Mouse (Mus musculus) hindbrain, embryonic 13.5 days (tissue): Measurements from ENCODE around the gene Ubtd2. TPM values are rescaled to one million over a fixed set of nuclear protein-coding genes. Genes with fewer than 3 reads are reported as not detected.

Experiments
- ATAC-seq: fragments of 200-750 bp; cut with Nextera tagmentation; 2 replicates; pipeline ENCODE4 v1.8.0; 2017; ENCODE audit warnings: moderate TSS enrichment; ENCODE audit not compliant: low FRiP score
- H3K27ac ChIP-seq: fragments of 300-500 bp; sonication (generic); 2 replicates; pipeline ENCODE4 v1.5.1; 2015; ENCODE audit warnings: inconsistent platforms, mild to moderate bottlenecking, moderate library complexity
- H3K27me3 ChIP-seq: fragments of 300-500 bp; sonication (generic); 2 replicates; pipeline ENCODE4 v1.6.1; 2015; ENCODE audit warnings: mild to moderate bottlenecking, inconsistent platforms
- H3K36me3 ChIP-seq: fragments of 300-500 bp; sonication (generic); 2 replicates; pipeline ENCODE4 v1.6.1; 2015; ENCODE audit warnings: mild to moderate bottlenecking, inconsistent platforms
- H3K4me1 ChIP-seq: fragments of 300-500 bp; sonication (generic); replicated peaks from 2 replicates; pipeline ENCODE4 v1.6.1; 2015; ENCODE audit warnings: inconsistent platforms
- H3K4me2 ChIP-seq: fragments of 300-500 bp; sonication (generic); 2 replicates; pipeline ENCODE4 v1.6.1; 2015; ENCODE audit warnings: inconsistent platforms, mild to moderate bottlenecking, moderate library complexity
- H3K4me3 ChIP-seq: fragments of 300-500 bp; sonication (generic); 2 replicates; pipeline ENCODE4 v1.5.1; 2015; ENCODE audit warnings: mild to moderate bottlenecking, inconsistent platforms
- H3K9ac ChIP-seq: fragments of 300-500 bp; sonication (generic); 2 replicates; pipeline ENCODE4 v1.6.1; 2015; ENCODE audit warnings: mild to moderate bottlenecking, inconsistent platforms
- H3K9me3 ChIP-seq: fragments of 300-500 bp; sonication (generic); 2 replicates; pipeline ENCODE4 v1.6.1; 2016; ENCODE audit warnings: inconsistent platforms
- WGBS: fragments of 180-500 bp; shearing (Covaris S2); methylation state at CpG from one replicate; pipeline ENCODE4 v1.1.7; 2015; 5-methylcytosine and 5-hydroxymethylcytosine counted together
- polyA plus RNA-seq: library from polyadenylated mRNA; unstranded; fragments of >200 nt; fragmentation: Nextera tagmentation; extraction: Ambion mirVana; gene quantifications from 2 replicates; pipeline ENCODE4 v1.2.1, GENCODE M21; 2015

Ubtd2 gene
- polyA plus RNA-seq, 1 experiment from 2014 or later: 52.9 TPM

DNA sequence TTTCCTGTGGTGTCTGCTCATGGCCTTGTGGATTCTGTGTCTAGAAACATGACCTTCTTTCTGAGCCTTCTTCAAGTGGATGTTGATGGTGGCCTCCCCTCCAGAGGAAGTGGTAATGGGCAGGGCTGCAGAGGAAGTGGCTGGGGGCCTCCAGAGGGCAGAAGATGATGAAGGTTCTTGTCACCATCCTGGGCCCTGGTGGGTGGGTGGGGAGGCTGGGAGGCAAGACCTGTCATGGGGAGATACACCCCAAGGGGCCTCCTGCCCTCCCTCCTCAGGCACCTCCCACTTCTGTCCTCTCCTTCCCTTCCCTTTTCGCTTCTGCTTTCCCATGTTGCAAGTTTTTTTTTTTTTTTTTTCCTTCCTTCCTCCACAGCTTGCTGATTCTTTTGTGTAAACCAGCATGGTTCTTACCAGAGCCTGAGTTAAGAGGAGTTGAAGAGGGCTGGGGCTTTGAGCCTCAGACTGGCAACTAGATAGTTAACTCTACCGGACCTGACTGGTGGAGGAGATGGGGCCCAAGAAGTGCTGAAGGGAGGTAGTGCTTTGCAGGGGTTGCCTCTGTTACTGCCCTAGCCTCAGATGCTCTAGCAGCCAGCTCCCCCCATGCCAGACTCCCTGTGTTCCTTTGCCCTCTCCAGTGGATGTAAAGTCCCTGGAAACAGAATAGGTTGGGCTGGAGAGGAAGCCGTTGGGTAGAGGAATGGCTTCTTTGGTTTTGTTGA lies 87.7 kb downstream of the Ubtd2 start:
- H3K36me3 ChIP-seq: no peaks in the 10 kb centered on the region
- ATAC-seq: no peak
- H3K27ac ChIP-seq: no peak overlapping the region
- H3K9ac ChIP-seq: no peak overlapping the region
- no peak overlapping the region for H3K4me3 ChIP-seq
- WGBS: 45% methylated on average over 2 of the region's 3 CpGs
- no peaks in the 10 kb centered on the region for H3K9me3 ChIP-seq
- no peak overlapping the region for H3K4me2 ChIP-seq
- peaks cover 38% of the 10 kb centered on the region for H3K4me1 ChIP-seq
- no peaks in the 10 kb centered on the region for H3K27me3 ChIP-seq

DNA sequence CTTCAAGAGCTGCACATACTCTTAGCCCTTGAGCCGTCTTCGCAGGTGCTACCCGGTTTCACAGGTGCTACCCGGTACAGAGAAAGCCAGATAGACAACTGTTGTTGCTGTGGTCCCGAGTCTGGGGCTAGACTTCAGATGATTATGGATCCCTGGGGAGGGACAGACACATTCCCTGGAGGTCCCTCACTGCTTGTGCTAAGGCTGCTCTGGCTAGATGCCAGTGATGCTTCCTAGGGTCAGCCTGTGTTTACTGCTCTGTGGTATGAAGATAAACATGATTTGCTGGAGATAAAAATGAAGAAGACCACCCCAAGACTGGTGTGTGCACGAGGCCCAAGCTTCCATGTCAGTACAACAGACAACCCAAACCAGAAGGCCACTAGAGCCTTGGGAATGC lies 88.9 kb downstream of the Ubtd2 start:
- WGBS: 89% methylated on average over 6 of the region's 6 CpGs
- Histone ChIP-seq H3K27me3 (no peaks in the 10 kb centered on the region), H3K4me1 (peaks cover 33% of the 10 kb centered on the region), H3K9ac (no peak overlapping the region), H3K9me3 (no peaks in the 10 kb centered on the region), H3K4me2 (no peak overlapping the region), H3K4me3 (no peak overlapping the region), H3K36me3 (no peaks in the 10 kb centered on the region), H3K27ac (no peak overlapping the region)
- ATAC-seq: no peak

DNA sequence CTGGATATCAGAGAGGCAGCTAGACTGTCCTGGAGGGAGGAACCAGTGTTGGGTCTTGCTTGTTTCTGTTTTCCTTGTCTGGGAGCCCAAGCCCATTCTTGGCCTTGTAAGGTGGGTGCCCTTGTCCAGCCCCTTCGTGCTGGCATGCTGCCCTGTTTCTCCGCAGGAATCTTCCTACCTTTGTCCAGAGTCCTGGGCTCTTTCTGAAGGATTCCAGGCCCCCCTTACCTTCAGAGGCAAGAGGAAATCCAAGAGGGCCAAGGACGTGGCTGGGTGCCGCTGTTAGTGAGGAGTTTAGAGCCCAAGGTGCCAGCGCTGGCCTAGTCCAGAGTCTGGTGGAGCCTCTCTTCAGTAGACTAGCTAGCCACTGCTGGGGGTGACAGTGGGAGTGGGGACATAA lies 89.3 kb downstream of the Ubtd2 start:
- ATAC-seq: no peak
- no peak overlapping the region for H3K27ac ChIP-seq
- H3K9me3 ChIP-seq: no peaks in the 10 kb centered on the region
- 90% methylated on average over 5 of the region's 5 CpGs for WGBS
- no peak overlapping the region for H3K9ac ChIP-seq
- no peaks in the 10 kb centered on the region for H3K27me3 ChIP-seq
- H3K4me2 ChIP-seq: no peak overlapping the region
- no peaks in the 10 kb centered on the region for H3K36me3 ChIP-seq
- no peak overlapping the region for H3K4me3 ChIP-seq
- H3K4me1 ChIP-seq: peaks cover 37% of the 10 kb centered on the region

DNA sequence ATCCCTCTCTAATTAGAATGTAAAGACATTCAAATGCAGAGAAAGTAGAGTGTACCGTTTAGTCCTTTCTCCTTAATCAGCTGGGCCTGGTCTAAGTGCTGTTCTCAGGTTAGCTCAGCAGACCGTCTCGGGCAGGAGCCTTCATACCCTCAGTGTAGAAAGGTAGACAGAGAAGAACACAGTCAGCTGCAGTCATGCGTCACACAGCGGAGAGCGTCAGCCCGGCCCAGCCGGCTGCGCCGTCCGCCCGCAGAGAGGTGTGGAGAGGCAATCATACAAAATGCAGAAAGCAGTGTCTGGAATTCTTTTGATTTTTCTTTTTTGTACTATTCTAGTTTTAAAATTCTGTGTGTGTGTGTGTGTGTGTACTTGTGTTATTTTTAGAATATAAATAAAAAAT lies 90.4 kb downstream of the Ubtd2 start:
- no peaks in the 10 kb centered on the region for H3K27me3 ChIP-seq
- no peak overlapping the region for H3K4me3 ChIP-seq
- no peak overlapping the region for H3K9ac ChIP-seq
- H3K4me2 ChIP-seq: no peak overlapping the region
- ATAC-seq: no peak
- no peaks in the 10 kb centered on the region for H3K36me3 ChIP-seq
- 48% methylated on average over 12 of the region's 12 CpGs for WGBS
- H3K27ac ChIP-seq: 0 out of 2 replicates have a peak overlapping the region, but pooled peaks have one; percentile 10
- no peaks in the 10 kb centered on the region for H3K9me3 ChIP-seq
- H3K4me1 ChIP-seq: peaks cover 47% of the 10 kb centered on the region

DNA sequence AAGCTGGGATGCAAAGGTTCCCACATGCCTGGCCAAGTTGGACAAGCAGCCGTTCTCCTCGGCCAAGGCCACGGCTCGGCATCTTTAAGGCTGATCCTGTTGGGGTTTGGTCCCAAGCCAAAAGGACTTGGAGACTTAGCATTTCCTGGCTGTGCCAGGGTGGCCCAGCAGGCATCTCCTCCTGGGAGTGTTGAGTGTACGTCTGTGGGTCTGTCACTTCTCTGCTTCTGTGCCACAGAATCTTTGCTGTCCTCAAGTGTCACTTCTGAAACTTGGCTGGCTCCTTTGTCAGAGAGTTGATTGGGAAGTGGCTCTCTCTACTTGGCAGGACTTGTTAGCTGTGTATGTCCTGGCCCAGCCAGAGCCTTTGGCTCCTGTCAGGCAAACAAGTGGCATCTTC lies 91.3 kb downstream of the Ubtd2 start:
- Histone ChIP-seq H3K27me3 (no peaks in the 10 kb centered on the region), H3K36me3 (no peaks in the 10 kb centered on the region), H3K9ac (no peak overlapping the region), H3K9me3 (no peaks in the 10 kb centered on the region), H3K4me2 (no peak overlapping the region), H3K4me3 (no peak overlapping the region), H3K4me1 (peaks cover 56% of the 10 kb centered on the region), H3K27ac (no peak overlapping the region; the same call in 1 of the 2 replicates)
- ATAC-seq: no peak
- WGBS: 74% methylated on average over 5 of the region's 5 CpGs

DNA sequence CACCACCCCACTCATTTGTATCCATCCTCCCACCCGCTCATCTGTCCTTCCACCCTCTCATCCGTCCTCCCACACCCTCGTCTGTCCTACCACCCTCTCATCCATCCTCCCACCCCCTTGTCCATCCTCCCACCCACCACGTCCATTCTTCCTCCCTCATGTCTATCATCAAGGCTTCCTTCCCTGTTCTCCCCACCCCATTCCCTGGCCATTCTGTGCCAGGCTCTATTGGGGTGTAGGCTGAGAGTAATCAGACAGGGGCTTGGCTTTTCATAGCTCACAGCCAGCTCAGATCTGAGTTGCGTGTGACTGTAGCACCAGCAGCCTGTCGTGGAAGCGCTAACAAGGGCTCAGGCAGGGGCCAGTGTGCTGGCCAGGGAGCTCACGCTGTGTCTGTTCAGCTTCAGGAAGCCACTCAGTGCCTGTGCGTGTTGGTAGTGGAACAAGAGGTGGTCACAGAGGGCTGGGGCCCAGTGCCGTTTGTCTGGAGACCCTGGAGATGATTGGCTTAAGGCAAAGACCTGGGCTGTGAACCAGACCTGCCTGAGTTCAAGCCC lies 92.3 kb downstream of the Ubtd2 start:
- WGBS: 73% methylated on average over 10 of the region's 10 CpGs
- H3K27me3 ChIP-seq: no peaks in the 10 kb centered on the region
- no peak overlapping the region for H3K4me3 ChIP-seq
- H3K36me3 ChIP-seq: no peaks in the 10 kb centered on the region
- ATAC-seq: no peak
- no peak overlapping the region; the same call in 1 of the 2 replicates for H3K9ac ChIP-seq
- H3K4me2 ChIP-seq: no peak overlapping the region
- no peaks in the 10 kb centered on the region for H3K9me3 ChIP-seq
- no peak overlapping the region for H3K27ac ChIP-seq
- peaks cover 66% of the 10 kb centered on the region for H3K4me1 ChIP-seq

DNA sequence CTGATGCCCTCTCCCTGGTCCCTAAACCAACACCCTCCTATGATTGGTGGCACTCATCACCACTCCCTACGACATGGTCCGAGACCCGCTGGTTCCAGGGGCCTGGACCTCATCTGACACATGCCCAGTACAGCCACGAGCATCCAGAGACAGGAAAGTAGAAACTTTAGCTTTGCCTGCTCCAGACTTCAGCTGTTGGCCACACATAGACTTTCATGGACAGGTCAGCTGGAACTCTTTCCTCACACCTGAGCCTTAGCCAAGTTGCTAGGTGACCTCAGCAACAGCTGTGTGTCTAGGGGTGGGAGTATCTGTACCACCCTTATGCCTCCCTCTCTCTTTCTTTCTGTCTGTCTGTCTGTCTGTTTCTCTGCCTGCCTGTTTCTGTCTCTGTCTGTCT lies 93.1 kb downstream of the Ubtd2 start:
- no peak overlapping the region for H3K4me2 ChIP-seq
- no peak overlapping the region for H3K4me3 ChIP-seq
- peaks cover 71% of the 10 kb centered on the region for H3K4me1 ChIP-seq
- no peak overlapping the region for H3K27ac ChIP-seq
- no peak for ATAC-seq
- H3K27me3 ChIP-seq: no peaks in the 10 kb centered on the region
- no peaks in the 10 kb centered on the region for H3K36me3 ChIP-seq
- H3K9me3 ChIP-seq: no peaks in the 10 kb centered on the region
- no peak overlapping the region for H3K9ac ChIP-seq
- WGBS: 79% methylated on average over 4 of the region's 4 CpGs

DNA sequence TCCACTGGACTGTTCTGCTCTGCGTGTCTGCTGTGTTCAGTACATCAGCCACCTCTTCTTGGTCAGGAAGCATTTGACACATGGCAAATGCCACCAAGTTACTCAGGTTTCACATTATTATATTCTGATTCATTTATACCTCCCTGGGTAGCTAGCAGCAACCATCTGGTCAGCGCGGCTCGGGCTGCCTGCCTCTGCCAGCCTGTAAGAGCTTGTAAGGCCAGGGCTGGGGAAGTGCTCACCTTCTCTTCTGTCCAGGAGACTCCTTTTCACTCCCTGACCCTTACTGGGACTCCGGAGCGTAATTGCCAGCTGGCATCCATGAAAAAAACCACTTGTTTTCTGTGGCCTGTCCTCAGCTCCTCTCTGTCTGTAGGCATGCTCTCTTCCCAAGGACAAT lies 94.1 kb downstream of the Ubtd2 start:
- no peaks in the 10 kb centered on the region for H3K27me3 ChIP-seq
- no peak for ATAC-seq
- H3K9me3 ChIP-seq: no peaks in the 10 kb centered on the region
- no peak overlapping the region for H3K4me2 ChIP-seq
- no peak overlapping the region for H3K4me3 ChIP-seq
- 58% methylated on average over 6 of the region's 6 CpGs for WGBS
- H3K36me3 ChIP-seq: no peaks in the 10 kb centered on the region
- H3K9ac ChIP-seq: 0 out of 2 replicates have a peak overlapping the region, but pooled peaks have one; percentile 43
- peaks cover 76% of the 10 kb centered on the region for H3K4me1 ChIP-seq
- H3K27ac ChIP-seq: peak overlapping the region; percentile 62

DNA sequence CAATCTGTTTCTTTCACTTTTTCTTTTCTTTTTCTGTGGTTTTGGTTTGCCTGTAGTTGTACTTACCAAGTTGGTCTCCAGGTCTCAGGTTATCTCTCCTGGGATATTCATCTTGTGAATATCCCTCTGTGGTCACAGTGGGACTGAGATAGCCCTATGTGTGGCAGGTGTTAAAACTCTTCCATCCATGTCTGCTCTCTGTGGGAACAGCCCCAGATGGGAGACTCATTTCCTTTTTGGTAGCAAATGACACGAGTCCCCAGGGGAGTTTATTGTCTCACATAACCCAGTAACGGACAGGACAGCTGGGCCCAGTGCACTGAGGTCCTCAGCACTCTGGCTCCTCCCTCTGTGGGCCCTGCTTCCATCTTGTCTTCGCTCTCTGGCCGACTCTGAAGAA lies 94.9 kb downstream of the Ubtd2 start:
- Histone ChIP-seq H3K9ac (no peak overlapping the region), H3K36me3 (no peaks in the 10 kb centered on the region), H3K9me3 (no peaks in the 10 kb centered on the region), H3K27me3 (no peaks in the 10 kb centered on the region), H3K4me3 (no peak overlapping the region), H3K4me2 (no peak overlapping the region), H3K27ac (no peak overlapping the region), H3K4me1 (peaks cover 71% of the 10 kb centered on the region)
- ATAC-seq: no peak
- WGBS: 32% methylated on average over 4 of the region's 4 CpGs

DNA sequence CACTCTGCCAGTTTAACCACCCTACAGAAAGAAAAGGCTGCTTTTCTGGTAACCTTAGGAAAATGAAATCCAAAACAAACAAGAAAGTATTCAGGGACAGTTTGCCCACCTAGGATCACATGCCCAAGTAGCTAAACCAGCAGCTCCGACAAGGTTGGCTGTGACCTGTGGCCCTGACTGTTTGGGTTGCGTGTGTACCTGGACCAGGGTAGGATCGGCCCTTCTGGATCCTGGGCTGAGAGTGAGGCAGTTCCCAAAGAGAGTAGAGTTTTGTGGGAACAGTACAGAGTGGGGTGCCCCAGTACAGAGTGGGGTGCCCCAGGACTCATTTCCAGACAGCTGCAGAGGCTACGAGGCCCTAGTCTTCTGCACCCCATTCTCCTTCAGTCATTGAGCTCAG lies 95.9 kb downstream of the Ubtd2 start:
- Histone ChIP-seq H3K9ac (no peak overlapping the region), H3K27me3 (no peaks in the 10 kb centered on the region), H3K4me1 (peaks cover 65% of the 10 kb centered on the region), H3K27ac (no peak overlapping the region), H3K36me3 (no peaks in the 10 kb centered on the region), H3K4me2 (no peak overlapping the region), H3K4me3 (no peak overlapping the region), H3K9me3 (no peaks in the 10 kb centered on the region)
- 92% methylated on average over 4 of the region's 4 CpGs for WGBS
- ATAC-seq: no peak

DNA sequence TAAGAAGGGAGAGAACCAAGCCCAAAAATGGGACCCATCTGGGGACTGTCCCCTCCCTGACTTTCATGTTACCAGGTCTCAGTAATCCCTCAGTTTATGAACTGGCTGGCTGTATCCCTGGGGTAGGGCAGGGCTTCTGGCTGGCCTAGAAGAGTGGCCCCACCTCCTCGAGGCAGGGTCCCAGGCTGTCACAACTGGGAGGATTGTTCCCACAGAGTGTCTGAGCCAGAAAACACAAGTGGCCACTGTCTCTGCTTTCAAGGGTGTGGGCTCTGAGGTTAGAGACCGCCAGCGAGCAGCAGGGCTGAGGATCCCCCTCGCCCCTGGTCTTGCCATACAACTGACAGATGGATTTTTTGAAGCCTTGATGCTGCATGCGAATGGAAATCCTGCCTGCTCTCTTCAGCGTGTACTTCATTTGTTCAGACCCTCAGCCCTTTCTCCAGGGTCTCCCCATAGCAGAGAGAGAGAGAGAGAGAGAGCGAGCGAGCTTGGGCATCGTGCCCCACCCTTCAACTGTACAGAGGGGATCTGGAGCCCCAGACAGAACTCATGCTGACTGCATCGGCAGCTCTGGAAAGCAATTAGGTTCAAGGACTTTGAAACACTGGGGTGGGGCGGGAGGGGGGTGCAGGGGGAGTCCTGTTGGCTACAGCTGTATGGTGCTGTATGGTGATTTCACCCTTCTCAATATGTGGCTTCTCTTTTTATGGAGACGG lies 96.6 kb downstream of the Ubtd2 start:
- no peak overlapping the region for H3K9ac ChIP-seq
- H3K4me3 ChIP-seq: no peak overlapping the region
- H3K27ac ChIP-seq: peak overlapping the region; percentile 61
- peak; percentile 67 for ATAC-seq
- H3K36me3 ChIP-seq: no peaks in the 10 kb centered on the region
- no peaks in the 10 kb centered on the region for H3K9me3 ChIP-seq
- peaks cover 63% of the 10 kb centered on the region for H3K4me1 ChIP-seq
- no peaks in the 10 kb centered on the region for H3K27me3 ChIP-seq
- WGBS: 49% methylated on average over 12 of the region's 12 CpGs
- no peak overlapping the region for H3K4me2 ChIP-seq

DNA sequence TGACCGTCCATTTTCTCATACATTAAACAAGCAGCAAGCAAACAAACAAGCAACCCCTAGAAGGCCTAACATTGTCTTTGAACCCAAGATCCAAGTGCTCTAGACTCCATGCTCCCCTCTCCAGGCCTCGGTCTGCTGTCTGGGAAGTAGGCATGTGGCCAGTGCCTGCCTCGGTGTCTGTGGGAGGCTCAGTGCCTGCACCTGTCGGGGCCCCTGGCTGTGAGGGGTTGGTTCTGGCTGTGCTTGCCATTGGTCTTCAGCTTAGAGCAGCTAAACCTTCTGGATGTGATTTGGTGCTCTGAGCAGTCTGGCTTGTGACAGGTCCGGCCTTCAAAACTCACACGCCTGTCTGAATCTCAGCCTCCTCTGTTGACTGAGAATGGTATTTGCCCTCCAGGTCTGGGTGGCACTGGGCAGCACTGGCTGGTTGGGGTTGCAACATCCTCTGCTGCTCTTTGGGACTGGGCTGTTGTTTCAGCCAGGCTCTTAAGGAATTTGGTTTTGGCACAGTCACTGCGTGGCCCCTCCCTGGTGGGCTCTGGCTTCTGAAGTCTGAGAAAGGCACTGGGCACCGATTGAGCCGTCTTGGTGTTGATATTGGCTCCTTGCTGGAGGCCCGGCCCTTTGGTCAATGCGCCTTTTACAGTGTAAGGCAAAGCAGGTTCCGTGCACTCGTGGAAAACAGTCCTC lies 97.4 kb downstream of the Ubtd2 start:
- ATAC-seq: 0 out of 2 replicates have a peak, but pooled peaks have one; percentile 11
- H3K4me3 ChIP-seq: no peak overlapping the region
- no peak overlapping the region for H3K4me2 ChIP-seq
- H3K27me3 ChIP-seq: no peaks in the 10 kb centered on the region
- no peaks in the 10 kb centered on the region for H3K36me3 ChIP-seq
- H3K9ac ChIP-seq: no peak overlapping the region
- peaks cover 62% of the 10 kb centered on the region for H3K4me1 ChIP-seq
- 64% methylated on average over 13 of the region's 13 CpGs for WGBS
- H3K9me3 ChIP-seq: no peaks in the 10 kb centered on the region
- H3K27ac ChIP-seq: peak overlapping the region; percentile 61
